Comparison of ENCODE assay signal across 7 mouse cellular contexts in the genomic region with DNA sequence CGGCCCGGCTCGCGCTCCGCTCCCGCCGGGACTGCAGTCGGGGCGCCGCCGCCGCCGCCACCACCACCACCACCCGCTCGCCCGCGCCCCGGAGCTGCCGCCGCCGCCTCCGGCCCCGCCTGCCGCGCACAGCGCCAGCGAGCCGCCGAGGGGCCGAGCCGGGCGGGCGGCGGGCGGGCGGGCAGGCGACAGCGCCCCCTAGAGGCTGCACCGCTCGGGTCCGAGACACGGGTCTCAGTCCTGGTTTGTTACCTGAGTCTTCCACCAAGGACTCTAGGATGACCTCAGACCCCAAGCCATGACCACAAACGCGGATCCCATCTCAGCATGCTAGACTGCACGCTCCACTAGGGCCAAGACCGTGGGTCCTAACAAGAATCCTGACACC. TPM values are rescaled to one million over a fixed set of nuclear protein-coding genes. Genes with fewer than 3 reads are reported as not detected.
DNase-seq lines count a peak whose midpoint lies in the region; ATAC-seq lines count a peak whose summit lies in the region.

A gene (minus strand): TSS at position 33 of the 388 bp plus-strand sequence.

- peak within 1 kb of the TSS; percentile 97 for H3K9ac ChIP-seq in intestine, embryonic 15.5 days
- H3K9ac ChIP-seq in midbrain, embryonic 11.5 days (ENCODE audit: low read length), result peak within 1 kb of the TSS; percentile 97

- DNase-seq in adrenal gland, adult 2 months, result peak; percentile 90
- DNase-seq in embryo, embryonic 11 days, result peak; percentile 87
- peak; percentile 77 to 83 for DNase-seq in gastrocnemius, postnatal 4 days (ENCODE audit: low spot score in 2 of 2)
- peak; percentile 91 for DNase-seq in limb, embryonic 10.5 days (ENCODE audit: low spot score)
- DNase-seq in midbrain, embryonic 11.5 days (ENCODE audit: low spot score, missing footprints), result peak; percentile 98
- DNase-seq in skeletal muscle tissue, adult 2 months (ENCODE audit: low read depth, low spot score), result peak; percentile 45

- WGBS in intestine, embryonic 15.5 days, result under 1% methylated on average over 32 of the region's 46 CpGs
- WGBS in limb, embryonic 10.5 days, result 13% methylated on average over 42 of the region's 46 CpGs
- 2% methylated on average over 36 of the region's 46 CpGs for WGBS in midbrain, embryonic 11.5 days

- no peaks in the 10 kb centered on the region for H3K9me3 ChIP-seq in intestine, embryonic 15.5 days
- H3K9me3 ChIP-seq in limb, embryonic 10.5 days (replicated peaks), result no peaks in the 10 kb centered on the region
- H3K9me3 ChIP-seq in midbrain, embryonic 11.5 days (ENCODE audit: control insufficient read depth, low read length), result no peaks in the 10 kb centered on the region

- H3K36me3 ChIP-seq in intestine, embryonic 15.5 days, result no peaks in the 10 kb centered on the region
- no peaks in the 10 kb centered on the region for H3K36me3 ChIP-seq in limb, embryonic 10.5 days
- no peaks in the 10 kb centered on the region for H3K36me3 ChIP-seq in midbrain, embryonic 11.5 days (ENCODE audit: control insufficient read depth, insufficient read depth, low read length)

- H3K4me1 ChIP-seq in intestine, embryonic 15.5 days (replicated peaks), result peaks cover 37% of the 10 kb centered on the region
- H3K4me1 ChIP-seq in limb, embryonic 10.5 days, result peaks cover 49% of the 10 kb centered on the region
- peaks cover 25% of the 10 kb centered on the region for H3K4me1 ChIP-seq in midbrain, embryonic 11.5 days (ENCODE audit: control insufficient read depth, insufficient read depth, low read length)

- peak within 1 kb of the TSS; percentile 96 for H3K4me3 ChIP-seq in intestine, embryonic 15.5 days (replicated peaks)
- peak within 1 kb of the TSS; percentile 89 for H3K4me3 ChIP-seq in limb, embryonic 10.5 days
- peak within 1 kb of the TSS; percentile 95 for H3K4me3 ChIP-seq in midbrain, embryonic 11.5 days (ENCODE audit: low read depth, low read length)

- peak within 1 kb of the TSS; percentile 80 for H3K4me2 ChIP-seq in intestine, embryonic 15.5 days (replicated peaks)
- peak within 1 kb of the TSS; percentile 93 for H3K4me2 ChIP-seq in midbrain, embryonic 11.5 days

- no peaks in the 10 kb centered on the region for H3K27me3 ChIP-seq in intestine, embryonic 15.5 days (replicated peaks)
- no peaks in the 10 kb centered on the region for H3K27me3 ChIP-seq in limb, embryonic 10.5 days (ENCODE audit: low read depth, poor library complexity, severe bottlenecking)
- H3K27me3 ChIP-seq in midbrain, embryonic 11.5 days (ENCODE audit: control insufficient read depth, insufficient read depth, low read length), result no peaks in the 10 kb centered on the region

- peak within 1 kb of the TSS; percentile 89 for H3K27ac ChIP-seq in intestine, embryonic 15.5 days
- peak within 1 kb of the TSS; percentile 93 for H3K27ac ChIP-seq in limb, embryonic 10.5 days
- H3K27ac ChIP-seq in midbrain, embryonic 11.5 days (ENCODE audit: low read depth, low read length), result peak within 1 kb of the TSS; percentile 57

- ATAC-seq in intestine, embryonic 15.5 days, result peak; percentile 87
- ATAC-seq in midbrain, embryonic 11.5 days (ENCODE audit: low FRiP score), result peak; percentile 89

RNA-seq across cellular contexts. Expression of the gene that starts here (rescaled TPM):
- total RNA-seq in adrenal gland, adult 2 months (2021), result 10 to 100 TPM; 49.1 to 49.7 TPM
- polyA plus RNA-seq in adrenal gland, adult 2 months (2012; rRNA removed), result 60.4 and 62.6 TPM in 2 replicates
- total RNA-seq in gastrocnemius, postnatal 4 days (2021), result 10 to 100 TPM; 42.9 to 43.8 TPM
- 18.2 and 18.3 TPM in 2 replicates for polyA plus RNA-seq in intestine, embryonic 15.5 days (2015; fragmentation: Nextera tagmentation; extraction: Ambion mirVana)
- 14.6 and 15.5 TPM in 2 replicates for polyA plus RNA-seq in limb, embryonic 10.5 days (2016; fragmentation: Nextera tagmentation; extraction: Ambion mirVana)
- polyA plus RNA-seq in midbrain, embryonic 11.5 days (2014; fragmentation: Nextera tagmentation; extraction: Ambion mirVana), result 13.2 and 16.5 TPM in 2 replicates

Comparison
In these comparisons a context has a peak if more than half of its experiments do, and no peak if none do; other contexts are left out.
1. Peak in every context shown above with its lines: DNase-seq, ATAC-seq, H3K4me3 ChIP-seq and H3K27ac ChIP-seq.
2. DNase-seq: peak in every context shown above with its lines; median percentile 98 in midbrain, embryonic 11.5 days; 91 in limb, embryonic 10.5 days; 90 in adrenal gland, adult 2 months; 87 in embryo, embryonic 11 days; 80 in gastrocnemius, postnatal 4 days; 45 in skeletal muscle tissue, adult 2 months.